Mouse (Mus musculus): Measurements from ENCODE around the gene Camk2g.

- TF ChIP-seq CTCF (IDR thresholded peaks at IDR 0.05; ENCODE audit: low read depth, low read length) (no peak), POLR2A (IDR thresholded peaks at IDR 0.05; ENCODE audit: insufficient read depth, low read length) (no peak), EP300 (IDR thresholded peaks at IDR 0.05; ENCODE audit: insufficient read depth, low read depth, low read length) (no peak)
These were observed 25.3 kb downstream of the Camk2g start for GRCm38 (mm10) chr14:20768581-20768980.
